Mouse (Mus musculus): Measurements from ENCODE around the gene Lrrc43.

- TF ChIP-seq FLI1 (IDR thresholded peaks at IDR 0.05; ENCODE audit: low read length) (no peak), GATA1 (IDR thresholded peaks at IDR 0.05; ENCODE audit: borderline replicate concordance, low read length) (no peak)
These were observed 39.5 kb downstream of the Lrrc43 start for GRCm38 (mm10) chr5:123528641-123529040.
